Mouse (Mus musculus): ENCODE measurements around the gene Frs2. TPM values are rescaled to one million over a fixed set of nuclear protein-coding genes. Genes with fewer than 3 reads are reported as not detected.
"Not testable (repeated sequence)": the region's sequence is repeated elsewhere in the genome, so short reads cannot be mapped to it uniquely, and the experiment has no call there.

Frs2 gene
- polyA plus RNA-seq, 1 experiment from 2014 or later: 16.8 TPM

DNA sequence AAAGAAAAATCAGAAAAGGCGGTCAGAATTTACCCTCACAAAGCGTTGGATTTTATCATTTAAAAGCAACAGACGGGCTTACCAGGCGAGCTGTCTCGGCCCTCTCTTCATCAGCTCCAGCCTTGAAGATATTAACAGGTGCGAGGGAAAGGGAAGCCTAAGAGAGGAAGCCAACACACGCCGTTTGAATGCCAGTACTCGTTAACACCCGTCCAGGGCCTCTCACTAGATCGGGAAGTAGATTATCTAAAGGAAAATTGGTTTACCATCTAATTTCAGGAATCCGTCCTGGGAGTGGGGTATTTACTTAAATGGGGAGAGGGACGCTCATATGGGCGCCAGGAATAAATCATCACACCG is 85.5 kb downstream of the Frs2 start:
- peak overlapping the region; percentile 84 for H3K9ac ChIP-seq
- no peaks in the 10 kb centered on the region for H3K27me3 ChIP-seq (replicated peaks)
- H3K27ac ChIP-seq: 0 out of 2 replicates have a peak overlapping the region, but pooled peaks have one; percentile 78
- H3K9me3 ChIP-seq: no peaks in the 10 kb centered on the region
- peaks cover 17% of the 10 kb centered on the region for H3K36me3 ChIP-seq
- peak overlapping the region; percentile 73 for H3K4me2 ChIP-seq (replicated peaks)
- peak overlapping the region; percentile 90 for H3K4me3 ChIP-seq (replicated peaks)
- H3K4me1 ChIP-seq (replicated peaks): 0 out of 2 replicates have a peak, but pooled peaks cover 3% of the 10 kb centered on the region
- ATAC-seq: no peak
- 1% methylated on average over 15 of the region's 15 CpGs for WGBS

DNA sequence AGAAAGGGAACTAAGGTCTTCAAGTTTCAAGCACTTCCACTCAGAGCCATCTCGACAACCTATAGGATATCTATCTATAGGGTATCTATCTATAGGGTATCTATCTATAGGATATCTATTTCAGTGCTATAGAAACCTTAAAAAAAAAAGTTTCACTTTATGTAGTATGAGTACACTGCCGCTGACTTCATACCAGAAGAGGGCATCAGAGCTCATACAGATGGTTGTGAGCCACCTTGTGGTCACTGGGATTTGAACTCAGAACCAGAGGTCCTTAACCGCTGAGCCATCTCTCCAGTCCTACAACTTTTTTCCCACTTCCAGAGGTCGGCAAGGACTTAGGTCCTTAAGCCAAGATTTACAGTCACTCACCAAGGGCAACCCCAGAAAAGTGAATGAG is 92.7 kb downstream of the Frs2 start:
- Histone ChIP-seq H3K9ac (no peak overlapping the region), H3K4me3 (replicated peaks) (no peak overlapping the region), H3K4me2 (replicated peaks) (no peak overlapping the region), H3K9me3 (no peaks in the 10 kb centered on the region), H3K27ac (no peak overlapping the region), H3K27me3 (replicated peaks) (no peaks in the 10 kb centered on the region), H3K36me3 (peaks cover 66% of the 10 kb centered on the region), H3K4me1 (replicated peaks) (no peaks in the 10 kb centered on the region)
- no peak for ATAC-seq
- 87% methylated on average over 4 of the region's 4 CpGs for WGBS

DNA sequence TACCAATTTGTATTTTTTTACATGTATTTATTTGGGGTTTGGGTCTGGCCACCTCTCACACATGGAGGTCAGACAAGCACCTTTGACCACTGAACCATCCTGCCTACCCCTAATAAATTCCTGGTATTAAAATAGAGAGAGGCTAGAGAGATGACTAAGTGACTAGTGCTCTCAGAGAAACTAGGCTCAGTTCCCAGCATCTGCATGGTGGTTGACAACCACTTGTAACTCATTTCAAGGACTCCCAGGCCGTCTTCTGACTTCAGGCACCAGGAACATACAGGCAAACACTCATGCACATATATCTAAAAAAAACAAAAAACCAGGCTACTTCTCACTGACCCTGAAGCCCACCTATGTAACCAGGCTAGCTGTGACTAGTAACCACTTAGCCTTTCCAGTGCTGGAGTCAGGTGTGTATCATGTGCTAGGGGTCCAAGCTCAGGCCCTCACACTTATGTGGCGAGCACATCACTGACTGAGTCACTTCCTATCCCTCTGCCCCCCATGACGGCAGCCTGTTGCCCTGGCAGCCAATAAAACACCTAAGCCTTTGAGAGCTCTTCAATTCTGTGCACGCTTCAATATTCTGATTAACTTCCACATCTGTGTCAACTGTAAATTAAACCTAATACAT is 98.3 kb downstream of the Frs2 start:
- H3K9me3 ChIP-seq: no peaks in the 10 kb centered on the region
- WGBS: 78% methylated on average over 4 of the region's 4 CpGs
- H3K4me3 ChIP-seq (replicated peaks): no peak overlapping the region
- no peak overlapping the region for H3K9ac ChIP-seq
- no peaks in the 10 kb centered on the region for H3K27me3 ChIP-seq (replicated peaks)
- ATAC-seq: no peak
- H3K4me2 ChIP-seq (replicated peaks): no peak overlapping the region
- H3K36me3 ChIP-seq: peaks cover 39% of the 10 kb centered on the region
- H3K27ac ChIP-seq: no peak overlapping the region
- H3K4me1 ChIP-seq (replicated peaks): 0 out of 2 replicates have a peak, but pooled peaks cover 2% of the 10 kb centered on the region

DNA sequence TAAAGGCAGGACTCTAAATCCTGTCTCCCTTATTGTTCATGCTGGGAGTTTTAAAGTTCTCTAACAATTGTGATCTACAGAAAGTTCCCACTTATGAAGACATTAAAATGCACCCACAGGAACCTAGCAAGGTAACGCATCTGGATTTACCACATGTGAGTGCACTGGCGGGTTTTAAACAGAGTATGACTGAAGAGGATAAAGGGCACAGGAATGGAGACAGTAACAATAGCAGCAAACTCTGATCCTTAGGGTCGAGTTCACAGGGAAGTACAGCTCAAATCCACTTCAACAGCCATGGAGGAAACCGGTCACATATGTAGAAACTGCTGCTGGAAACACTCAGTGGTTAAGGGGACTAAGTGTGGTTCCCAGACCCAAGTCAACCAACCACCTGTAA is 99.1 kb downstream of the Frs2 start:
- 83% methylated on average over 4 of the region's 4 CpGs for WGBS
- H3K36me3 ChIP-seq: peaks cover 32% of the 10 kb centered on the region

DNA sequence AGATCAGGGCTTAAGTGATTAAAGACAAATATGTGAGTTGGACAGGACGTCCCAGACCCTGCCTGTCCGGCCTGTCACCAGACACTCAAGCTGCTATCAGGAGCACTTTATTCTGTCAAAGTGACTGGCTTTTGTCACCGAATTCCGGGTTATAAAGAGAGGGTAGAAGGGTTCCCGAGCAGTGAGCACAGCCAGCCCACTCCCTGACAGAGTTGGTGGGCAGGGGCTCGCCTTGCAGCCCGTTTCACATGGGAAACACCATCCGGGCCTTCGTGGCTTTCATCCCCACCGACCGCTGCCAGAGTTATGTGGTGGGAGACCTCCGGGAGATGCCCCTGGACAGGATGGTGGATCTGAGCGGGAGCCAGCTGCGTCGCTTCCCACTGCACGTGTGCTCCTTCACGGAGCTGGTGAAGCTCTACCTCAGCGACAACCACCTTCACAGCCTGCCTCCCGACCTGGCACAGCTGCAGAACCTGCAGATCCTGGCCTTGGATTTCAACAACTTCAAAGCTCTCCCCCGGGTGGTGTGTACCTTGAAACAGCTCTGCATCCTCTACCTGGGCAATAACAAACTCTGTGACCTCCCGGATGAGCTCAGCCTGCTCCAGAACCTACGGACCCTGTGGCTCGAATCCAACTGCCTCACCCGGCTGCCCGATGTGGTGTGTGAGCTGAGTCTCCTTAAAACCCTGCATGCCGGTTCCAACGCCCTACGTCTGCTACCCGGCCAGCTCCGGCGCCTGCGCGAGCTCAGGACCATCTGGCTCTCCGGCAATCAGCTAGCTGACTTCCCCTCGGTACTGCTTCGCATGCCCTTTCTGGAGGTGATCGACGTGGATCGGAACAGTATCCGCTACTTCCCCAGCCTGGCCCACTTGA is 102.9 kb downstream of the Frs2 start, which contains the start of gene Lrrc10:
TSS of gene Lrrc10 (plus strand) at position 167 of the 882 bp plus-strand sequence.
- Histone ChIP-seq H3K9me3 (no peaks in the 10 kb centered on the region), H3K36me3 (0 out of 2 replicates have a peak, but pooled peaks cover 3% of the 10 kb centered on the region), H3K27ac (no peak within 1 kb of the TSS), H3K9ac (no peak within 1 kb of the TSS), H3K4me1 (replicated peaks) (peaks cover 4% of the 10 kb centered on the region; the same call in 1 of the 2 replicates), H3K27me3 (replicated peaks) (no peaks in the 10 kb centered on the region), H3K4me2 (replicated peaks) (peak within 1 kb of the TSS; percentile 49), H3K4me3 (replicated peaks) (0 out of 2 replicates have a peak within 1 kb of the TSS, but pooled peaks have one; percentile 1)
- WGBS: 45% methylated on average over 40 of the region's 40 CpGs
- ATAC-seq: peak; percentile 19

More for the DNA sequence above, 99.1 kb downstream of the Frs2 start:
- Histone ChIP-seq H3K4me3 (replicated peaks) (no peak overlapping the region), H3K4me1 (replicated peaks) (0 out of 2 replicates have a peak, but pooled peaks cover 2% of the 10 kb centered on the region), H3K9ac (no peak overlapping the region), H3K9me3 (no peaks in the 10 kb centered on the region), H3K4me2 (replicated peaks) (no peak overlapping the region), H3K27ac (no peak overlapping the region), H3K27me3 (replicated peaks) (no peaks in the 10 kb centered on the region)
- ATAC-seq: no peak

DNA sequence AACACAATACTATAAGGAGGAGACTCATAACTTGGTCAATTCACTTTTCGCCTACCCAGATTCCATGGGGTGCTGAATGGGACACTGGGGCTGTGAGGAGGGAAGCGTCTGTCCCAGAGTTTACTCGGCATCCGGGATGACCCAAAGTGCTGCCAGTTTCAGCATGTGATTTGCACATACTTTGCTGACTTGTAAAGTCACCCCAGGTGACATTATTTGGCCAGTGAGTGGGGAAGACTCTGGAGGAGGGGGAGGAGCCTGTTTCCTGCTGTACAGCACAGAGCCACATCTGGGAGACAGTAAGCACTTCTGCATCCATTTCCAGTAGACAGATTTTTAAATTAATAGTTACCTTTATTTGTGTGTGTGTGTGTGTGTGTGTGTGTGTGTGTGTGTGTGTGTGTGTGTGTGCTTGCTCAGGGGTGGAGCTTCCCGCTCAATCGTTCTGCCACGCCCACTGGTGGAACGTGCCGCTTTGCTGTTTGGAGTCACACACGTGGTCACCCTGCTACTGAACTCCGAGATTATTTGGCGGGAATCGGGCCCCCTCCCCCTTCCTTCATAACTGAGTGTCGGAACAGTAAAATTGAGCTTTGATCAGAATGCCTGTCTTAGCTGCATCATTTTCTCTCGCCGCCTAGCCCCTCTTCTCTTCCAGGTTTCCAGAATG is 104.7 kb downstream of the Frs2 start:
- H3K4me3 ChIP-seq (replicated peaks); H3K27ac ChIP-seq; H3K9ac ChIP-seq; H3K9me3 ChIP-seq; H3K36me3 ChIP-seq; H3K27me3 ChIP-seq (replicated peaks); H3K4me1 ChIP-seq (replicated peaks): not testable (repeated sequence)
- 36% methylated on average over 15 of the region's 16 CpGs for WGBS
- 0 out of 2 replicates have a peak, but pooled peaks have one; percentile 48 for ATAC-seq
- 0 out of 2 replicates have a peak overlapping the region, but pooled peaks have one; percentile 19 for H3K4me2 ChIP-seq (replicated peaks)

DNA sequence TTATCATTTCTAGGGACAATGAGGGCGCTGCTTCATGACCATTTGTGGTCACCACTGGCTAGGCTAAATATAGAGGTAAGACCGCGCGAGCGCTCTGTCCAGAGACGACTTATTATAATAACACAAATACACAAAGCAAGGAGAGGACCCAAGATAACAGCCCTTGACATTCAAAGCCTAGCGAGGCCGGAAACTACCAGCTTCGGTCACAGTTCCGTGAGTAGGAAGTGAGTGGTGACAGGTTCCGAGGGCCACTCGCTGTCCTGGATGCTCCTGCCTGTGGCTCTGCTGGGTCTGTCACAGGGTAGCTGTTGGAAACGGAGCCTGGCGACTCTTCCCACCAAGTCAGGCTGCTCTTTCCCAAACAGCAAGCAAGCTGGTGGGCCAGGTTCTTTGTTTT is 106.0 kb downstream of the Frs2 start:
- no peaks in the 10 kb centered on the region for H3K9me3 ChIP-seq
- H3K4me1 ChIP-seq (replicated peaks): peaks cover 4% of the 10 kb centered on the region; the same call in 1 of the 2 replicates
- no peak overlapping the region for H3K4me3 ChIP-seq (replicated peaks)
- H3K27me3 ChIP-seq (replicated peaks): no peaks in the 10 kb centered on the region
- H3K9ac ChIP-seq: no peak overlapping the region
- 86% methylated on average over 14 of the region's 14 CpGs for WGBS
- H3K36me3 ChIP-seq: no peaks in the 10 kb centered on the region
- no peak overlapping the region for H3K4me2 ChIP-seq (replicated peaks)
- ATAC-seq: no peak
- H3K27ac ChIP-seq: no peak overlapping the region

DNA sequence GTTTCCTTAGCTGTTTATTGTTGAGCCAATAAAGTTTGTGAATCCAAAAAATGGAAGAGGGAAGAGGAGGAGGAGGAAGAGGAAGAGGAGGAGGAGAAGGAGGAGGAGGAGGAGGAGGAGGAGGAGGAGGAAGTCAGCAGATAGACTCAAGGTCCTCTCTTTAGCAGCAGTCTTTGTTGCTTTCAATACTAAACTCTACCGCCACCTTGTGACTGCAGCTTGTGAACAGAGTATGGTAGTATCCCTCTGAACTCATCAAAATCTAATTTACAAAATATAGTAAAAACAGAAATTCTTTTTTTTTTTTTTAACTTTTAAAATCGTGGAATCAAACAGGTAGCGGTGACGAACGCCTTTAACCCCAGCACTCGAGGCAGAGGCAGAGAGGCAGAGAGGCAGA is 108.0 kb downstream of the Frs2 start:
- Histone ChIP-seq H3K27me3 (replicated peaks) (no peaks in the 10 kb centered on the region), H3K4me3 (replicated peaks) (no peak overlapping the region), H3K4me2 (replicated peaks) (no peak overlapping the region), H3K27ac (no peak overlapping the region), H3K36me3 (no peaks in the 10 kb centered on the region), H3K9me3 (no peaks in the 10 kb centered on the region), H3K9ac (no peak overlapping the region), H3K4me1 (replicated peaks) (peaks cover 2% of the 10 kb centered on the region; the same call in 1 of the 2 replicates)
- WGBS: 63% methylated on average over 6 of the region's 6 CpGs
- ATAC-seq: no peak

DNA sequence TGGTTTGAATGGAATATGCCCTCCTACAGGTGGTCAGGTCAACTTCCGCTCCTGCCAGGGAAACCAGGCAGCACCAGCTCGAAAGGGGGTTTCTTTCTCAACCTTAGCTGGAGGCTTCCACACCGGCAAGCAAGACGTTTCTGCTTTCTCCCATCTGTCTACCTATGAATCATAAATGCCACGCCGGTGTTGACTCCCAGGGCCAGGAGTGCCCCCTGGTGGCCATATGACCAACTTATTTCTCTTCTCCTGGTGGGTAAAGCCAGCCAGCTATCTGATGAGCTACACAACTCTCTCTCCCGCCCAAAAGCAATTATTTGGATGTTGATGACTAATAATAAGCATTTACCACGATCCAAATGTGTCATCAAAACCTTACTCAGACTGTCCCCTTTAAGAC is 114.5 kb downstream of the Frs2 start:
- WGBS: 18% methylated on average over 8 of the region's 8 CpGs
- no peaks in the 10 kb centered on the region for H3K36me3 ChIP-seq
- no peak overlapping the region for H3K4me3 ChIP-seq (replicated peaks)
- H3K4me1 ChIP-seq (replicated peaks): no peaks in the 10 kb centered on the region
- no peaks in the 10 kb centered on the region for H3K9me3 ChIP-seq
- no peaks in the 10 kb centered on the region for H3K27me3 ChIP-seq (replicated peaks)
- H3K4me2 ChIP-seq (replicated peaks): no peak overlapping the region
- no peak overlapping the region for H3K27ac ChIP-seq
- peak; percentile 46; the same call in 1 of the 2 replicates for ATAC-seq
- H3K9ac ChIP-seq: no peak overlapping the region

DNA sequence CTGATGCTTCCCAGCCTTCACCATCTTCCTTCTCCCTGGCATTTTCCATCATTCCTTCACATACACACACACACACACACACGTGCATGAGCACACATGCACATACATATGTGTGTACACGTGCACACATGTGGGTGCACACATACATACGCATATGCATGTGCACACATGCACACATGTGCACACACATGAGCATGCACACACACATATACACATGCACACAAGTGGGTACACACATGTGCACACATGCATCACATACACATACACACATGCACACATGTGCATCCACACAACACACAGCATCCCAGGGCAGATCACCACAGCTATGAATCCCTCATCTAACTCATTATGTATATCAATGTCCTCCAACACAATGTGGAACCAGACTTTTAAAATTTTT is 117.2 kb downstream of the Frs2 start:
- Histone ChIP-seq H3K36me3 (no peaks in the 10 kb centered on the region), H3K27me3 (replicated peaks) (no peaks in the 10 kb centered on the region), H3K4me1 (replicated peaks) (no peaks in the 10 kb centered on the region), H3K4me2 (replicated peaks) (no peak overlapping the region), H3K27ac (no peak overlapping the region), H3K4me3 (replicated peaks) (no peak overlapping the region), H3K9ac (no peak overlapping the region), H3K9me3 (no peaks in the 10 kb centered on the region)
- no peak for ATAC-seq
- WGBS: 84% methylated on average over 3 of the region's 3 CpGs

DNA sequence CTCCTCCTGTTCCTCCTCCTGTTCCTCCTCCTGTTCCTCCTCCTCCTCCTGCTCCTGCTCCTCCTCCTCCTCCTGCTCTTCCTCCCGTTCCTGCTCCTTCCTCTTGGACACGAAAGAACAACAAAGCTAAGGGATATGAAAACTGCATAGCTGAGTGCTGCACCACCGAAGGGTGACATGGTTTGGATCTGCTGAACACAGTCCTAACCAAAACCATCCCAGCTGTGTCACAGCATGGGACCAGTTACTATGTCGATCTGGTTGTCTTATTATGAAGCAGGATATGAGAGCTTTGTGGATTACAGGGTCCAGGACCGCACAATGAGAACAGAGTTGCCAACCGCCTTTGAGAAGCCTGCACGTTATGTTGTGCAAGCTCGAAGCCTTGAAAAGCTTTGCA is 122.2 kb downstream of the Frs2 start:
- H3K36me3 ChIP-seq: no peaks in the 10 kb centered on the region
- no peak for ATAC-seq
- H3K4me2 ChIP-seq (replicated peaks): no peak overlapping the region
- no peaks in the 10 kb centered on the region for H3K9me3 ChIP-seq
- H3K27ac ChIP-seq: no peak overlapping the region
- H3K27me3 ChIP-seq (replicated peaks): 0 out of 2 replicates have a peak, but pooled peaks cover 3% of the 10 kb centered on the region
- no peak overlapping the region for H3K9ac ChIP-seq
- 0 out of 2 replicates have a peak, but pooled peaks cover 5% of the 10 kb centered on the region for H3K4me1 ChIP-seq (replicated peaks)
- H3K4me3 ChIP-seq (replicated peaks): no peak overlapping the region
- WGBS: 78% methylated on average over 8 of the region's 8 CpGs

DNA sequence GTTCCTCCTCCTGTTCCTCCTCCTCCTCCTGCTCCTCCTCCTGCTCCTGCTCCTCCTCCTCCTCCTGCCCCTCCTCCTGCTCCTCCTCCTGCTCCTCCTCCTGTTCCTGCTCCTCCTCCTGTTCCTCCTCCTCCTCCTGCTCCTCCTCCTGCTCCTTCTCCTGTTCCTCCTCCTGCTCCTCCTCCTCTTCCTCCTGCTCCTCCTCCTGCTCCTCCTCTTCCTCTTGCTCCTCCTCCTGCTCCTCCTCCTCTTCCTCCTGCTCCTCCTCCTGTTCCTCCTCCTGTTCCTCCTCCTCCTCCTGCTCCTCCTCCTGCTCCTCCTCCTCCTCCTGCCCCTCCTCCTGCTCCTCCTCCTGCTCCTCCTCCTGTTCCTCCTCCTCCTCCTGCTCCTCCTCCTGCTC is 122.6 kb downstream of the Frs2 start:
- not testable (repeated sequence) for H3K27ac ChIP-seq; H3K27me3 ChIP-seq (replicated peaks)

More for the DNA sequence above, 122.6 kb downstream of the Frs2 start:
- H3K4me2 ChIP-seq (replicated peaks); H3K4me3 ChIP-seq (replicated peaks); H3K9ac ChIP-seq; ATAC-seq; H3K36me3 ChIP-seq; H3K9me3 ChIP-seq; H3K4me1 ChIP-seq (replicated peaks): not testable (repeated sequence)
